Mouse (Mus musculus) liver, adult 2 months (tissue): ENCODE data around the gene Dpp10. TPM values are rescaled to one million over a fixed set of nuclear protein-coding genes. Genes with fewer than 3 reads are reported as not detected.

Experiments
- DNase-seq: peaks from one replicate; pipeline ENCODE4 v3.0.0-alpha.2; 2011; ENCODE audit warnings: low read depth, low spot score; ENCODE audit errors: extremely low read depth
- H3K27ac ChIP-seq: fragments of 200-500 bp; replicated peaks from 2 replicates; pipeline ENCODE4 v1.5.1; 2012; ENCODE audit warnings: low read depth, mild to moderate bottlenecking, control low read depth, inconsistent platforms, low read length; ENCODE audit not compliant: insufficient read depth
- H3K27me3 ChIP-seq: fragments of 200-500 bp; 2 replicates; pipeline ENCODE4 v1.6.1; 2012; ENCODE audit warnings: mild to moderate bottlenecking, moderate library complexity, low read length, inconsistent platforms; ENCODE audit not compliant: control insufficient read depth, insufficient read depth
- H3K36me3 ChIP-seq: fragments of 200-500 bp; 2 replicates; pipeline ENCODE4 v1.6.1; 2012; ENCODE audit warnings: low read length, inconsistent platforms; ENCODE audit not compliant: control insufficient read depth, insufficient read depth
- H3K4me1 ChIP-seq: fragments of 200-500 bp; 2 replicates; pipeline ENCODE4 v1.6.1; 2011; ENCODE audit warnings: low read length; ENCODE audit not compliant: control insufficient read depth, insufficient read depth
- H3K4me3 ChIP-seq: fragments of 200-500 bp; 2 replicates; pipeline ENCODE4 v1.5.1; 2011; ENCODE audit warnings: low read depth, mild to moderate bottlenecking, control low read depth, low read length, moderate library complexity; ENCODE audit not compliant: insufficient read depth
- H3K79me2 ChIP-seq: fragments of 200-500 bp; 2 replicates; pipeline ENCODE4 v1.6.1; 2012; ENCODE audit warnings: inconsistent platforms, mild to moderate bottlenecking, low read length, moderate library complexity; ENCODE audit not compliant: control insufficient read depth, insufficient read depth
- H3K9ac ChIP-seq: fragments of 200-500 bp; 2 replicates; pipeline ENCODE4 v1.6.1; 2012; ENCODE audit warnings: low read depth, mild to moderate bottlenecking, control low read depth, inconsistent platforms, low read length
- CTCF ChIP-seq: fragments of 200-500 bp; IDR thresholded peaks from 2 replicates; pipeline ENCODE4 v1.5.1; 2011; ENCODE audit warnings: low read depth, low read length, control low read depth
- POLR2A ChIP-seq: fragments of 200-500 bp; IDR thresholded peaks from 2 replicates; pipeline ENCODE4 v1.6.1; 2011; ENCODE audit warnings: low read length, control low read depth; ENCODE audit not compliant: insufficient read depth; ENCODE audit errors: extremely low read depth
- WGBS: fragments of 180-500 bp; shearing (Covaris S2); methylation state at CpG from one replicate; pipeline ENCODE4 v1.1.7; 2018; 5-methylcytosine and 5-hydroxymethylcytosine counted together
- polyA plus RNA-seq: library from polyadenylated mRNA; depleted of rRNA; stranded (reverse); fragments of >200 nt; gene quantifications from 2 replicates; pipeline ENCODE4 v1.2.3, GENCODE M21; 2012
- total RNA-seq: library from RNA; depleted of rRNA; stranded (reverse); fragments of >200 nt; gene quantifications from 2 replicates; pipeline ENCODE4 v1.2.3, GENCODE M21; 2014

The Dpp10 gene
- total and polyA plus RNA-seq, 2 experiments, result not detected

- Histone ChIP-seq H3K27ac (no peak overlapping the region), H3K9ac (no peak overlapping the region), H3K79me2 (no peaks in the 10 kb centered on the region), H3K36me3 (no peaks in the 10 kb centered on the region), H3K4me1 (no peaks in the 10 kb centered on the region), H3K4me3 (no peak overlapping the region), H3K27me3 (no peaks in the 10 kb centered on the region)
- TF ChIP-seq POLR2A, result no peak
- DNase-seq, result no peak
Measured at GRCm38 (mm10) chr1:123927278-123928002, 117.9 kb downstream of the Dpp10 start.

DNA sequence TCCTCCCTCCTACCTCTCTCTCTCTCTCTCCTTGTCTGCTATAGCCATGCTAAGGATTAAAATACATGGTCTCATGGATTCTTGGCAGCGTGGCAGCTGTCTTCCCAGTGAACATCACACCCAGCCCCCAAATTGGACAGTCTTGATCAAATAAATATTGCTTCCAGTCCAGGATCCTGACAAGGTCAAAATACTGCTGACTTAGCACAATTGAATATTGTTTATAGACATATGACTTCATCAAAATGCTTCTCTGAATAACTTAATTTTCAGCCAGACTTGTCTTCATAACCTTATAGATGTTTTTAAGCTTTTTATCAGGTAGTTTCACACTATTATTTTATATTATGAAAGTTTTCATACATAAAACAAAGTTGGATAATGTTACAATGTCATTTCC lies 120.5 kb downstream of the Dpp10 start:
- no peaks in the 10 kb centered on the region for H3K36me3 ChIP-seq
- WGBS, result 46% methylated on average over 1 of the region's 1 CpGs
- TF ChIP-seq CTCF (no peak), POLR2A (no peak)
- no peak for DNase-seq
- H3K4me1 ChIP-seq, result no peaks in the 10 kb centered on the region
- H3K4me3 ChIP-seq, result no peak overlapping the region
- H3K27ac ChIP-seq, result no peak overlapping the region
- H3K9ac ChIP-seq, result no peak overlapping the region
- H3K79me2 ChIP-seq, result no peaks in the 10 kb centered on the region
- H3K27me3 ChIP-seq, result no peaks in the 10 kb centered on the region

GRCm38 (mm10) chr1:123923907-123924306 lies 121.5 kb downstream of the Dpp10 start:
- Histone ChIP-seq H3K4me1 (no peaks in the 10 kb centered on the region), H3K27me3 (no peaks in the 10 kb centered on the region), H3K79me2 (no peaks in the 10 kb centered on the region), H3K4me3 (no peak overlapping the region), H3K9ac (no peak overlapping the region), H3K27ac (no peak overlapping the region), H3K36me3 (no peaks in the 10 kb centered on the region)
- TF ChIP-seq CTCF, result no peak
- 67% methylated on average over 2 of the region's 2 CpGs for WGBS
- no peak for DNase-seq

GRCm38 (mm10) chr1:123919606-123920005 lies 125.8 kb downstream of the Dpp10 start:
- Histone ChIP-seq H3K4me3 (no peak overlapping the region), H3K4me1 (no peaks in the 10 kb centered on the region), H3K79me2 (no peaks in the 10 kb centered on the region), H3K27ac (no peak overlapping the region), H3K27me3 (no peaks in the 10 kb centered on the region), H3K9ac (no peak overlapping the region), H3K36me3 (no peaks in the 10 kb centered on the region)
- TF ChIP-seq CTCF (no peak), POLR2A (no peak)
- WGBS, result 81% methylated on average over 1 of the region's 1 CpGs
- peak; percentile 36 for DNase-seq

GRCm38 (mm10) chr1:123902628-123903027 lies 142.7 kb downstream of the Dpp10 start:
- no peak overlapping the region for H3K27ac ChIP-seq
- WGBS, result 73% methylated on average over 5 of the region's 5 CpGs
- H3K36me3 ChIP-seq, result no peaks in the 10 kb centered on the region
- no peaks in the 10 kb centered on the region for H3K79me2 ChIP-seq
- no peak overlapping the region for H3K9ac ChIP-seq
- no peaks in the 10 kb centered on the region for H3K27me3 ChIP-seq
- H3K4me1 ChIP-seq, result no peaks in the 10 kb centered on the region
- TF ChIP-seq CTCF (no peak), POLR2A (no peak)
- no peak overlapping the region for H3K4me3 ChIP-seq
- DNase-seq, result no peak

DNA sequence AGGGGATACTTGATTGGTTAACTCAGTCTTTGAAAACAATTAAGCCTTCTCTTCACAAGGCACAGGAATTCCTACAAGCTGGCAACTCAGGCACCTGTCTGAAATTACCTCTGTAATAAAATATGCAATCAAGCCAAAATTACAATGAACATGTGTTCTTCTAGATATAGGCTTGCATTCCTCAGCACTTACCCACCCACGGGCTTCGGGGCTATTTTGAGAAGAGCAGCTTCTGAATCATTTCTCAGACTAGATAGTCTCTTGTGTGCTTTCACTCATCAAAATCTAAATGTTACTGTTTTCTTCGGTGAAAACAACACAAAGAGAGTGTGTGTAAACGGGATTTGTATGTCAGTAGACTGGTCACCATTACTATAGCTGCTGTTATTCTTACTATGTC lies 144.1 kb downstream of the Dpp10 start:
- TF ChIP-seq CTCF (no peak), POLR2A (no peak)

More for the DNA sequence above, 144.1 kb downstream of the Dpp10 start:
- H3K27ac ChIP-seq, result no peak overlapping the region
- WGBS, result 74% methylated on average over 4 of the region's 4 CpGs
- H3K4me3 ChIP-seq, result no peak overlapping the region
- no peaks in the 10 kb centered on the region for H3K27me3 ChIP-seq
- DNase-seq, result no peak
- no peak overlapping the region for H3K9ac ChIP-seq
- H3K79me2 ChIP-seq, result no peaks in the 10 kb centered on the region
- no peaks in the 10 kb centered on the region for H3K36me3 ChIP-seq
- H3K4me1 ChIP-seq, result no peaks in the 10 kb centered on the region
